Mouse (Mus musculus): ENCODE data around the gene Paxx.

DNA sequence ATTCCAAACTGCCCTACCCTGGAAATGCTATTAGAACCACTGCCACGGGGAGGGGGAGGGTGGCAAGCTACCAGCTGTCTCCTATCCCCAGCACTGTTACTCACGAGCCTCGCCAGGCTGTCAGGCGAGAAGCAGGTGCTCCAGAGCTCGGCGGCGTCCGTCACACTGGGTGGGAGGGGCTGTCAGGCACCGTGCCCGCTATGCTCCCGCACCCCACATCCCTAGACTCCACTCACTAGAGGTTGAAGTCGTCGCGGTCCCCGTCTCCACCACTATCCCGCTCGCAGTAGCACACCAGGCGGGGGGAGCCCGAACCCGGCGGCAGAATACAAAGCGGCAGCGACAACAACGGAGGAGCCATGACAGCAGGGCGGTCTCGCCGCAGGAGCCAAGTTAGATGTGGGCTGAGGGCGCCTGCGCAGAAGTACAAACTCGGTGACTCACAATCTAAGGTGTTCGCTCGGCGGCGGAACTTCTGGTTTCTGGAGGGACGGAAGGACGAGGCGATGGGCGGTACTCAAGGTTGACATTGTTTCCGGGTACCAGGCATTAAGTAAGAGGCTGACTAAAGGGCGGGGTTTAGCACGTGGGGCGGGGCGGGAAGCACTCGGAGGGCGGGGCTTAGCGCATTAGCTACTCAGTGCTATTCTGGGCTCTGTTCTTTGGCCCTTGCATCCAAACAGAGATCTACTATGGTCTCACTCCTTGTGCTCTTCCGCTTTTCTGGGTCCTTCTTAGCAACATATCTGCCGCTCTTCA is at the start of gene Paxx:
- TF ChIP-seq CTCF (IDR thresholded peaks at IDR 0.05; ENCODE audit: extremely low read depth, insufficient read length, insufficient replicate concordance, low read depth, low read length) (no peak), POLR2A (IDR thresholded peaks at IDR 0.05; ENCODE audit: low read depth, low read length) (peak; percentile 87)

All from small intestine, adult 2 months (tissue).